Mouse (Mus musculus): ENCODE measurements around the gene Mxra8. TPM values are rescaled to one million over a fixed set of nuclear protein-coding genes. Genes with fewer than 3 reads are reported as not detected.

Mxra8 gene
- polyA plus RNA-seq, 2 experiments = 3.9 to 5.4 TPM

GRCm38 (mm10) chr4:155840076-155841002, 859 bp downstream of the Mxra8 start:
- H3K27ac ChIP-seq = no peak overlapping the region
- TF ChIP-seq CTCF (IDR thresholded peaks at IDR 0.05; ENCODE audit: low read depth) = no peak
- WGBS (ENCODE audit: insufficient replicate concordance) = 20% methylated on average over 8 of the region's 8 CpGs
- peaks cover 6% of the 10 kb centered on the region for H3K27me3 ChIP-seq (ENCODE audit: control insufficient read depth, insufficient read depth, low read length)
- peaks cover 3 to 10% of the 10 kb centered on the region in 2 experiments; a peak in 3 of 4 replicates for H3K4me1 ChIP-seq (replicated peaks; ENCODE audit: control insufficient read depth in 2 of 2, insufficient read depth in 2 of 2, low read length in 1 of 2)
- H3K9me3 ChIP-seq (ENCODE audit: control insufficient read depth, low read length) = no peaks in the 10 kb centered on the region
- no peak for ATAC-seq (ENCODE audit: insufficient read depth)
- H3K4me2 ChIP-seq (ENCODE audit: low read depth) = peak overlapping the region; percentile 84
- H3K9ac ChIP-seq (replicated peaks) = peak overlapping the region; percentile 54
- no peak for DNase-seq (ENCODE audit: low read depth in 3 of 3, low spot score in 3 of 3)
- H3K4me3 ChIP-seq (ENCODE audit: insufficient read depth in 1 of 2, low read depth in 2 of 2, low read length in 2 of 2) = peak overlapping the region; percentile 57 to 60
- H3K36me3 ChIP-seq (replicated peaks; ENCODE audit: control insufficient read depth, insufficient read depth, low read depth) = no peaks in the 10 kb centered on the region

GRCm38 (mm10) chr4:155841003-155841454, 1.5 kb downstream of the Mxra8 start:
- H3K4me1 ChIP-seq (replicated peaks; ENCODE audit: control insufficient read depth in 2 of 2, insufficient read depth in 2 of 2, low read length in 1 of 2) = peaks cover 3 to 10% of the 10 kb centered on the region in 2 experiments; a peak in 3 of 4 replicates
- no peak overlapping the region for H3K27ac ChIP-seq
- ATAC-seq (ENCODE audit: insufficient read depth) = peak; percentile 84
- peak overlapping the region; percentile 57 to 60 for H3K4me3 ChIP-seq (ENCODE audit: insufficient read depth in 1 of 2, low read depth in 2 of 2, low read length in 2 of 2)
- peaks cover 6% of the 10 kb centered on the region for H3K27me3 ChIP-seq (ENCODE audit: control insufficient read depth, insufficient read depth, low read length)
- under 1% methylated on average over 32 of the region's 32 CpGs for WGBS (ENCODE audit: insufficient replicate concordance)
- H3K4me2 ChIP-seq (ENCODE audit: low read depth) = peak overlapping the region; percentile 84
- no peak for TF ChIP-seq EP300 (IDR thresholded peaks at IDR 0.05; ENCODE audit: low read depth)
- peak; percentile 60 for TF ChIP-seq CTCF (IDR thresholded peaks at IDR 0.05; ENCODE audit: low read depth)
- peak; percentile 49 to 58 (median 51) for DNase-seq (ENCODE audit: low read depth in 3 of 3, low spot score in 3 of 3)
- H3K36me3 ChIP-seq (replicated peaks; ENCODE audit: control insufficient read depth, insufficient read depth, low read depth) = no peaks in the 10 kb centered on the region
- peak overlapping the region; percentile 54 for H3K9ac ChIP-seq (replicated peaks)
- no peaks in the 10 kb centered on the region for H3K9me3 ChIP-seq (ENCODE audit: control insufficient read depth, low read length)

- H3K36me3 ChIP-seq (replicated peaks; ENCODE audit: control insufficient read depth, insufficient read depth, low read depth) = no peaks in the 10 kb centered on the region
- TF ChIP-seq CTCF (IDR thresholded peaks at IDR 0.05; ENCODE audit: low read depth) (no peak), EP300 (IDR thresholded peaks at IDR 0.05; ENCODE audit: low read depth) (no peak)
- H3K9ac ChIP-seq (replicated peaks) = no peak overlapping the region
- peaks cover 6% of the 10 kb centered on the region for H3K27me3 ChIP-seq (ENCODE audit: control insufficient read depth, insufficient read depth, low read length)
- H3K4me1 ChIP-seq (replicated peaks; ENCODE audit: control insufficient read depth in 2 of 2, insufficient read depth in 2 of 2, low read length in 1 of 2) = peaks cover 6 to 12% of the 10 kb centered on the region in 2 experiments; a peak in 3 of 4 replicates
- H3K4me3 ChIP-seq (ENCODE audit: insufficient read depth in 1 of 2, low read depth in 2 of 2, low read length in 2 of 2) = no peak overlapping the region
- H3K9me3 ChIP-seq (ENCODE audit: control insufficient read depth, low read length) = no peaks in the 10 kb centered on the region
- ATAC-seq (ENCODE audit: insufficient read depth) (no peak), DNase-seq (ENCODE audit: low read depth in 3 of 3, low spot score in 3 of 3) (no peak)
- peak overlapping the region; percentile 84 for H3K4me2 ChIP-seq (ENCODE audit: low read depth)
- WGBS (ENCODE audit: insufficient replicate concordance) = 46% methylated on average over 38 of the region's 38 CpGs
- no peak overlapping the region for H3K27ac ChIP-seq
Measured at GRCm38 (mm10) chr4:155841651-155842270, 2.3 kb downstream of the Mxra8 start.

GRCm38 (mm10) chr4:155843231-155843630, 3.8 kb downstream of the Mxra8 start:
- Histone ChIP-seq H3K4me2 (ENCODE audit: low read depth) (no peak overlapping the region), H3K4me1 (replicated peaks; ENCODE audit: control insufficient read depth in 2 of 2, insufficient read depth in 2 of 2, low read length in 1 of 2) (peaks cover 6 to 11% of the 10 kb centered on the region in 2 experiments), H3K9me3 (ENCODE audit: control insufficient read depth, low read length) (no peaks in the 10 kb centered on the region), H3K27ac (no peak overlapping the region), H3K27me3 (ENCODE audit: control insufficient read depth, insufficient read depth, low read length) (peaks cover 6% of the 10 kb centered on the region), H3K36me3 (replicated peaks; ENCODE audit: control insufficient read depth, insufficient read depth, low read depth) (no peaks in the 10 kb centered on the region), H3K9ac (replicated peaks) (no peak overlapping the region), H3K4me3 (ENCODE audit: insufficient read depth in 1 of 2, low read depth in 2 of 2, low read length in 2 of 2) (no peak overlapping the region)
- DNase-seq (ENCODE audit: low read depth in 3 of 3, low spot score in 3 of 3) (no peak), ATAC-seq (ENCODE audit: insufficient read depth) (no peak)
- TF ChIP-seq EP300 (IDR thresholded peaks at IDR 0.05; ENCODE audit: low read depth) = no peak
- no peak for TF ChIP-seq CTCF (IDR thresholded peaks at IDR 0.05; ENCODE audit: low read depth)
- WGBS (ENCODE audit: insufficient replicate concordance) = 75% methylated on average over 5 of the region's 5 CpGs
